8 mouse cellular contexts compared by ENCODE assay signal in genomic region chr9:40617036-40617675, GRCm38 (mm10). TPM values are rescaled to one million over a fixed set of nuclear protein-coding genes. Genes with fewer than 3 reads are reported as not detected.
DNase-seq lines count a peak whose midpoint lies in the region; ATAC-seq lines count a peak whose summit lies in the region.

No protein-coding gene starts in this region.

- no peak overlapping the region; the same call in 1 of the 2 replicates for H3K9ac ChIP-seq in heart, embryonic 15.5 days
- H3K9ac ChIP-seq in hindbrain, embryonic 16.5 days (ENCODE audit: low read depth, low read length) = peak overlapping the region; percentile 50
- H3K9ac ChIP-seq in midbrain, embryonic 16.5 days (ENCODE audit: low read depth, low read length) = peak overlapping the region; percentile 42

- H3K4me2 ChIP-seq in heart, embryonic 15.5 days = peak overlapping the region; percentile 57
- H3K4me2 ChIP-seq in hindbrain, embryonic 16.5 days (ENCODE audit: low read length) = peak overlapping the region; percentile 57
- H3K4me2 ChIP-seq in midbrain, embryonic 16.5 days (ENCODE audit: low read length) = peak overlapping the region; percentile 60

- H3K27me3 ChIP-seq in heart, embryonic 15.5 days = 0 out of 2 replicates have a peak, but pooled peaks cover 5% of the 10 kb centered on the region
- no peaks in the 10 kb centered on the region for H3K27me3 ChIP-seq in hindbrain, embryonic 16.5 days (replicated peaks; ENCODE audit: control insufficient read depth, insufficient read depth, low read length)
- H3K27me3 ChIP-seq in midbrain, embryonic 16.5 days (ENCODE audit: control insufficient read depth, insufficient read depth, low read depth, low read length) = no peaks in the 10 kb centered on the region

- H3K27ac ChIP-seq in heart, embryonic 15.5 days = no peak overlapping the region
- H3K27ac ChIP-seq in hindbrain, embryonic 16.5 days (ENCODE audit: low read depth, low read length) = peak overlapping the region; percentile 44
- peak overlapping the region; percentile 75 for H3K27ac ChIP-seq in midbrain, embryonic 16.5 days (ENCODE audit: low read length)

- ATAC-seq in heart, embryonic 15.5 days (replicated peaks; ENCODE audit: insufficient number of reproducible peaks, insufficient read depth, low FRiP score, low read depth) = no peak
- ATAC-seq in hindbrain, embryonic 16.5 days = peak; percentile 43
- ATAC-seq in midbrain, embryonic 16.5 days = peak; percentile 79
- no peak for ATAC-seq in megakaryocyte-erythroid progenitor cell, adult 5-6 weeks (replicated peaks; ENCODE audit: low FRiP score, low TSS enrichment, poor library complexity, severe bottlenecking)

- H3K4me3 ChIP-seq in heart, embryonic 15.5 days = peak overlapping the region; percentile 37
- H3K4me3 ChIP-seq in hindbrain, embryonic 16.5 days (ENCODE audit: low read length) = peak overlapping the region; percentile 28
- H3K4me3 ChIP-seq in midbrain, embryonic 16.5 days (ENCODE audit: low read depth, low read length) = peak overlapping the region; percentile 29

- peaks cover 14% of the 10 kb centered on the region for H3K4me1 ChIP-seq in heart, embryonic 15.5 days (replicated peaks)
- peaks cover 9% of the 10 kb centered on the region for H3K4me1 ChIP-seq in hindbrain, embryonic 16.5 days (ENCODE audit: control insufficient read depth, insufficient read depth, low read depth, low read length)
- peaks cover 25% of the 10 kb centered on the region for H3K4me1 ChIP-seq in midbrain, embryonic 16.5 days (ENCODE audit: control insufficient read depth, insufficient read depth, low read length)

- H3K36me3 ChIP-seq in heart, embryonic 15.5 days = no peaks in the 10 kb centered on the region
- no peaks in the 10 kb centered on the region for H3K36me3 ChIP-seq in hindbrain, embryonic 16.5 days (ENCODE audit: control insufficient read depth, insufficient read depth, low read length)
- no peaks in the 10 kb centered on the region for H3K36me3 ChIP-seq in midbrain, embryonic 16.5 days (ENCODE audit: control insufficient read depth, insufficient read depth, low read length)

- WGBS in heart, embryonic 15.5 days = 5% methylated on average over 20 of the region's 20 CpGs
- WGBS in hindbrain, embryonic 16.5 days = 2% methylated on average over 20 of the region's 20 CpGs
- WGBS in midbrain, embryonic 16.5 days = under 1% methylated on average over 20 of the region's 20 CpGs

- H3K9me3 ChIP-seq in heart, embryonic 15.5 days (replicated peaks) = no peaks in the 10 kb centered on the region
- H3K9me3 ChIP-seq in hindbrain, embryonic 16.5 days (ENCODE audit: control insufficient read depth, low read length) = no peaks in the 10 kb centered on the region
- H3K9me3 ChIP-seq in midbrain, embryonic 16.5 days (replicated peaks; ENCODE audit: control insufficient read depth, low read length, poor library complexity, severe bottlenecking) = no peaks in the 10 kb centered on the region

- DNase-seq in heart, adult 9 months (ENCODE audit: low spot score in 2 of 2) = no peak
- DNase-seq in embryo, embryonic 10.5 days (ENCODE audit: low spot score) = peak; percentile 78
- DNase-seq in urinary bladder, postnatal 36 days (ENCODE audit: low spot score in 2 of 2) = no peak
- no peak for DNase-seq in adrenal gland, postnatal 4 days (ENCODE audit: low spot score in 2 of 2)

RNA-seq across cellular contexts. Expression of gene Gm21915, which starts 53.3 kb away (rescaled TPM):
- not detected in 2 replicates for polyA plus RNA-seq in heart, embryonic 15.5 days (2015; fragmentation: Nextera tagmentation; extraction: Ambion mirVana)
- not detected in 2 replicates for polyA plus RNA-seq in hindbrain, embryonic 16.5 days (2015; fragmentation: Nextera tagmentation; extraction: Ambion mirVana)
- polyA plus RNA-seq in midbrain, embryonic 16.5 days (2015; fragmentation: Nextera tagmentation; extraction: Ambion mirVana) = not detected in 2 replicates
- total RNA-seq in megakaryocyte-erythroid progenitor cell, adult 5-6 weeks (2014; fragmentation: Nextera tagmentation) = not detected in 2 replicates
- not detected in 2 replicates for total RNA-seq in megakaryocyte-erythroid progenitor cell, adult 5-6 weeks (2017)
- not detected for total RNA-seq in adrenal gland, postnatal 4 days (2021)

Comparison
In these comparisons a context has a peak if more than half of its experiments do, and no peak if none do; other contexts are left out.
1. ATAC-seq: peak in hindbrain, embryonic 16.5 days (single experiment) and midbrain, embryonic 16.5 days (single experiment); none in heart, embryonic 15.5 days (single experiment) and megakaryocyte-erythroid progenitor cell, adult 5-6 weeks (single experiment).
2. Peak in every context shown above with its lines, with median percentiles within 50 percentile points of each other: H3K4me2 ChIP-seq and H3K4me3 ChIP-seq.